Mouse (Mus musculus): Measurements from ENCODE around the gene Fbxw9. TPM values are rescaled to one million over a fixed set of nuclear protein-coding genes. Genes with fewer than 3 reads are reported as not detected.

Fbxw9 gene
- polyA plus RNA-seq, 1 experiment from 2014 or later = 35.2 TPM

GRCm38 (mm10) chr8:85021514-85022055, 38.3 kb upstream of the Fbxw9 start:
- ATAC-seq (replicated peaks; ENCODE audit: low FRiP score, low read depth) (no peak), DNase-seq (ENCODE audit: low spot score) (no peak)
- Histone ChIP-seq H3K4me2 (ENCODE audit: low read length) (no peak overlapping the region), H3K9ac (ENCODE audit: low read depth, low read length) (no peak overlapping the region), H3K4me1 (replicated peaks; ENCODE audit: insufficient read depth, low read length) (peaks cover 8% of the 10 kb centered on the region), H3K4me3 (replicated peaks; ENCODE audit: low read depth, low read length) (no peak overlapping the region), H3K9me3 (replicated peaks; ENCODE audit: low read length) (no peaks in the 10 kb centered on the region), H3K36me3 (ENCODE audit: insufficient read depth, low read length) (peaks cover 33% of the 10 kb centered on the region), H3K27ac (no peak overlapping the region), H3K27me3 (ENCODE audit: insufficient read depth, low read length) (no peaks in the 10 kb centered on the region)
- 96% methylated on average over 3 of the region's 3 CpGs for WGBS
- TF ChIP-seq CTCF (IDR thresholded peaks at IDR 0.05; ENCODE audit: low read depth) = no peak; the same call in 1 of the 2 replicates

GRCm38 (mm10) chr8:85023846-85024245, 36.0 kb upstream of the Fbxw9 start:
- no peak overlapping the region for H3K4me3 ChIP-seq (replicated peaks; ENCODE audit: low read depth, low read length)

GRCm38 (mm10) chr8:85025098-85025932, 34.5 kb upstream of the Fbxw9 start, which contains the start of gene Asna1:
Asna1 (minus strand) TSS chr8:85025281.
- no peaks in the 10 kb centered on the region for H3K9me3 ChIP-seq (replicated peaks; ENCODE audit: low read length)
- H3K4me3 ChIP-seq (replicated peaks; ENCODE audit: low read depth, low read length) = peak within 1 kb of the TSS; percentile 82
- peak within 1 kb of the TSS; percentile 93 for H3K4me2 ChIP-seq (ENCODE audit: low read length)
- H3K27ac ChIP-seq = peak within 1 kb of the TSS; percentile 91
- H3K27me3 ChIP-seq (ENCODE audit: insufficient read depth, low read length) = no peaks in the 10 kb centered on the region
- peaks cover 14% of the 10 kb centered on the region for H3K4me1 ChIP-seq (replicated peaks; ENCODE audit: insufficient read depth, low read length)
- DNase-seq (ENCODE audit: low spot score) = peak; percentile 99
- peak within 1 kb of the TSS; percentile 77 for H3K9ac ChIP-seq (ENCODE audit: low read depth, low read length)
- WGBS = 5% methylated on average over 30 of the region's 30 CpGs
- TF ChIP-seq CTCF (IDR thresholded peaks at IDR 0.05; ENCODE audit: low read depth) = no peak
- peak; percentile 92 for ATAC-seq (replicated peaks; ENCODE audit: low FRiP score, low read depth)
- peaks cover 18% of the 10 kb centered on the region; the same call in 1 of the 2 replicates for H3K36me3 ChIP-seq (ENCODE audit: insufficient read depth, low read length)

More at GRCm38 (mm10) chr8:85023846-85024245, 36.0 kb upstream of the Fbxw9 start:
- DNase-seq (ENCODE audit: low spot score) (no peak), ATAC-seq (replicated peaks; ENCODE audit: low FRiP score, low read depth) (no peak)
- Histone ChIP-seq H3K4me1 (replicated peaks; ENCODE audit: insufficient read depth, low read length) (peaks cover 12% of the 10 kb centered on the region), H3K27me3 (ENCODE audit: insufficient read depth, low read length) (no peaks in the 10 kb centered on the region), H3K36me3 (ENCODE audit: insufficient read depth, low read length) (peaks cover 21% of the 10 kb centered on the region), H3K4me2 (ENCODE audit: low read length) (peak overlapping the region; percentile 93; the same call in 1 of the 2 replicates), H3K9me3 (replicated peaks; ENCODE audit: low read length) (no peaks in the 10 kb centered on the region), H3K9ac (ENCODE audit: low read depth, low read length) (no peak overlapping the region), H3K27ac (no peak overlapping the region)
- WGBS = 94% methylated on average over 3 of the region's 3 CpGs
- TF ChIP-seq CTCF (IDR thresholded peaks at IDR 0.05; ENCODE audit: low read depth) = no peak

- peak within 1 kb of the TSS; percentile 93 for H3K4me2 ChIP-seq (ENCODE audit: low read length)
- ATAC-seq (replicated peaks; ENCODE audit: low FRiP score, low read depth) (peak; percentile 79), DNase-seq (ENCODE audit: low spot score) (peak; percentile 98)
- no peak for TF ChIP-seq CTCF (IDR thresholded peaks at IDR 0.05; ENCODE audit: low read depth)
- H3K4me3 ChIP-seq (replicated peaks; ENCODE audit: low read depth, low read length) = peak within 1 kb of the TSS; percentile 98
- whole genome bisulfite sequencing = under 1% methylated on average over 70 of the region's 75 CpGs
- peak within 1 kb of the TSS; percentile 99 for H3K9ac ChIP-seq (ENCODE audit: low read depth, low read length)
- H3K27me3 ChIP-seq (ENCODE audit: insufficient read depth, low read length) = no peaks in the 10 kb centered on the region
- no peaks in the 10 kb centered on the region for H3K9me3 ChIP-seq (replicated peaks; ENCODE audit: low read length)
- H3K4me1 ChIP-seq (replicated peaks; ENCODE audit: insufficient read depth, low read length) = peaks cover 14% of the 10 kb centered on the region
- H3K27ac ChIP-seq = peak within 1 kb of the TSS; percentile 91
- H3K36me3 ChIP-seq (ENCODE audit: insufficient read depth, low read length) = peaks cover 24% of the 10 kb centered on the region
Observed at GRCm38 (mm10) chr8:85026670-85027515, 33.0 kb upstream of the Fbxw9 start, which contains the start of gene Trir. Trir (plus strand) TSS chr8:85026823.

- DNase-seq (ENCODE audit: low spot score) (no peak), ATAC-seq (replicated peaks; ENCODE audit: low FRiP score, low read depth) (no peak)
- Histone ChIP-seq H3K27me3 (ENCODE audit: insufficient read depth, low read length) (no peaks in the 10 kb centered on the region), H3K4me2 (ENCODE audit: low read length) (peak overlapping the region; percentile 50), H3K27ac (peak overlapping the region; percentile 91), H3K9ac (ENCODE audit: low read depth, low read length) (peak overlapping the region; percentile 99), H3K4me1 (replicated peaks; ENCODE audit: insufficient read depth, low read length) (peaks cover 14% of the 10 kb centered on the region), H3K4me3 (replicated peaks; ENCODE audit: low read depth, low read length) (peak overlapping the region; percentile 98), H3K36me3 (ENCODE audit: insufficient read depth, low read length) (peaks cover 29% of the 10 kb centered on the region), H3K9me3 (replicated peaks; ENCODE audit: low read length) (no peaks in the 10 kb centered on the region)
- no peak for TF ChIP-seq CTCF (IDR thresholded peaks at IDR 0.05; ENCODE audit: low read depth)
- 1% methylated on average over 13 of the region's 13 CpGs for WGBS
Observed at GRCm38 (mm10) chr8:85027516-85027855, 32.4 kb upstream of the Fbxw9 start.

GRCm38 (mm10) chr8:85027922-85028321, 31.9 kb upstream of the Fbxw9 start:
- H3K9ac ChIP-seq (ENCODE audit: low read depth, low read length) = peak overlapping the region; percentile 99
- no peak overlapping the region for H3K27ac ChIP-seq
- peaks cover 14% of the 10 kb centered on the region for H3K4me1 ChIP-seq (replicated peaks; ENCODE audit: insufficient read depth, low read length)
- no peak for TF ChIP-seq CTCF (IDR thresholded peaks at IDR 0.05; ENCODE audit: low read depth)
- H3K4me2 ChIP-seq (ENCODE audit: low read length) = peak overlapping the region; percentile 50
- H3K9me3 ChIP-seq (replicated peaks; ENCODE audit: low read length) = no peaks in the 10 kb centered on the region
- peak overlapping the region; percentile 98 for H3K4me3 ChIP-seq (replicated peaks; ENCODE audit: low read depth, low read length)
- ATAC-seq (replicated peaks; ENCODE audit: low FRiP score, low read depth) = no peak
- peaks cover 29% of the 10 kb centered on the region for H3K36me3 ChIP-seq (ENCODE audit: insufficient read depth, low read length)
- no peaks in the 10 kb centered on the region for H3K27me3 ChIP-seq (ENCODE audit: insufficient read depth, low read length)
- DNase-seq (ENCODE audit: low spot score) = peak; percentile 17
- 8% methylated on average over 2 of the region's 2 CpGs for WGBS
